Mouse (Mus musculus): ENCODE measurements at regions not wholly inside any gene's neighbourhood (a gene's known extent, or its start where the extent isn't known, plus 50 kb on each side); places are given as distances from the start of the nearest gene placed in this dataset.

- Histone ChIP-seq H3K36me3 (ENCODE audit: control insufficient read depth, insufficient read depth) (no peaks in the 10 kb centered on the region), H3K4me3 (no peak overlapping the region), H3K4me2 (ENCODE audit: low read depth) (no peak overlapping the region), H3K27me3 (ENCODE audit: control insufficient read depth, insufficient read depth, insufficient read length) (no peaks in the 10 kb centered on the region), H3K79me2 (ENCODE audit: control insufficient read depth, insufficient read depth) (no peaks in the 10 kb centered on the region), H3ac (ENCODE audit: control insufficient read depth, insufficient read length) (no peak overlapping the region)
- no peak for TF ChIP-seq MYOD1 (IDR thresholded peaks at IDR 0.05; ENCODE audit: control insufficient read depth in 1 of 3, insufficient read length in 2 of 3, low read depth in 2 of 3)
- TF ChIP-seq REST (IDR thresholded peaks at IDR 0.05; ENCODE audit: insufficient read depth, insufficient read length) = no peak
- TF ChIP-seq E2F4 (IDR thresholded peaks at IDR 0.05; ENCODE audit: insufficient read depth) = no peak
- TF ChIP-seq CEBPB (IDR thresholded peaks at IDR 0.05; ENCODE audit: insufficient read depth, poor library complexity, severe bottlenecking) = no peak
- no peak for TF ChIP-seq SRF (IDR thresholded peaks at IDR 0.05; ENCODE audit: control insufficient read depth, insufficient read length, low read depth)
- TF ChIP-seq TCF3 (IDR thresholded peaks at IDR 0.05; ENCODE audit: insufficient read length, low read depth) = no peak
- TF ChIP-seq POLR2AphosphoS2 (IDR thresholded peaks at IDR 0.05; ENCODE audit: insufficient read length, low read depth) = no peak
- no peak for TF ChIP-seq MYOG (IDR thresholded peaks at IDR 0.05; ENCODE audit: control insufficient read depth in 1 of 3, insufficient read depth in 1 of 3, insufficient read length in 2 of 3, low read depth in 2 of 3)
- no peak for TF ChIP-seq TCF12 (IDR thresholded peaks at IDR 0.05; ENCODE audit: insufficient read depth, poor library complexity, severe bottlenecking)
- TF ChIP-seq POLR2A (IDR thresholded peaks at IDR 0.05; ENCODE audit: insufficient read length, low read depth) = no peak
- TF ChIP-seq MAX (IDR thresholded peaks at IDR 0.05; ENCODE audit: low read depth) = no peak
- no peak for TF ChIP-seq USF1 (IDR thresholded peaks at IDR 0.05; ENCODE audit: low read depth)
Observed at GRCm38 (mm10) chr4:30776816-30777442, 1187.0 kb upstream of the Map3k7 start.

DNA sequence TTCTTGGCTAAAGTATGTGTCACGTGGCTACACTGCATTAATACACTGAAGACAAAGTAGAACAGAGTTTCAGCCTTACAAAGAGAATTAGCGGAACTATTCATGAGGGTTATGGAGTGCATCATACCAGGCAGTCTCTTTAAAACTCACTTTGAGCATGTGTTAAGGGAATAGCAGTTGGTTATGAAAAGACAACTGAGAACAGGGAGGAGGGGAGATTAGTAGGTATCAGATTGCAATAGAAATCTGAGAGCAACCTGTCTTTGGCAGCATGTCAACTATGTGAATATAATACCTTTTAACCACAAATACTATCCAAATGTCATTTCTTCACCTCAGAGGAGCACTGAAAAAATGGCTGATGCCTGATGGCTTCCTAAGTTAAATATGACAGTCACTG, 1182.2 kb upstream of the Map3k7 start:
- no peaks in the 10 kb centered on the region for H3K27me3 ChIP-seq (ENCODE audit: control insufficient read depth, insufficient read depth, insufficient read length)
- no peak for TF ChIP-seq MYOD1 (IDR thresholded peaks at IDR 0.05; ENCODE audit: control insufficient read depth in 1 of 3, insufficient read length in 2 of 3, low read depth in 2 of 3)
- no peak for TF ChIP-seq TCF3 (IDR thresholded peaks at IDR 0.05; ENCODE audit: insufficient read length, low read depth)
- no peak for TF ChIP-seq REST (IDR thresholded peaks at IDR 0.05; ENCODE audit: insufficient read depth, insufficient read length)
- TF ChIP-seq MYOG (IDR thresholded peaks at IDR 0.05; ENCODE audit: control insufficient read depth in 1 of 3, insufficient read depth in 1 of 3, insufficient read length in 2 of 3, low read depth in 2 of 3) = no peak
- H3K79me2 ChIP-seq (ENCODE audit: control insufficient read depth, insufficient read depth) = no peaks in the 10 kb centered on the region
- H3ac ChIP-seq (ENCODE audit: control insufficient read depth, insufficient read length) = no peak overlapping the region
- H3K4me3 ChIP-seq = no peak overlapping the region
- H3K36me3 ChIP-seq (ENCODE audit: control insufficient read depth, insufficient read depth) = no peaks in the 10 kb centered on the region
- H3K4me2 ChIP-seq (ENCODE audit: low read depth) = no peak overlapping the region

GRCm38 (mm10) chr4:30789976-30790657, 1173.8 kb upstream of the Map3k7 start:
- no peaks in the 10 kb centered on the region for H3K36me3 ChIP-seq (ENCODE audit: control insufficient read depth, insufficient read depth)
- no peak overlapping the region for H3K4me3 ChIP-seq
- TF ChIP-seq MYOD1 (IDR thresholded peaks at IDR 0.05; ENCODE audit: control insufficient read depth in 1 of 3, insufficient read length in 2 of 3, low read depth in 2 of 3) (no peak), CEBPB (IDR thresholded peaks at IDR 0.05; ENCODE audit: insufficient read depth, poor library complexity, severe bottlenecking) (no peak), SRF (IDR thresholded peaks at IDR 0.05; ENCODE audit: control insufficient read depth, insufficient read length, low read depth) (no peak), POLR2A (IDR thresholded peaks at IDR 0.05; ENCODE audit: insufficient read length, low read depth) (no peak), REST (IDR thresholded peaks at IDR 0.05; ENCODE audit: insufficient read depth, insufficient read length) (no peak), MYOG (IDR thresholded peaks at IDR 0.05; ENCODE audit: control insufficient read depth in 1 of 3, insufficient read depth in 1 of 3, insufficient read length in 2 of 3, low read depth in 2 of 3) (no peak), E2F4 (IDR thresholded peaks at IDR 0.05; ENCODE audit: insufficient read depth) (no peak), USF1 (IDR thresholded peaks at IDR 0.05; ENCODE audit: low read depth) (no peak), MAX (IDR thresholded peaks at IDR 0.05; ENCODE audit: low read depth) (no peak), POLR2AphosphoS2 (IDR thresholded peaks at IDR 0.05; ENCODE audit: insufficient read length, low read depth) (no peak), TCF3 (IDR thresholded peaks at IDR 0.05; ENCODE audit: insufficient read length, low read depth) (no peak), TCF12 (IDR thresholded peaks at IDR 0.05; ENCODE audit: insufficient read depth, poor library complexity, severe bottlenecking) (no peak)
- H3K27me3 ChIP-seq (ENCODE audit: control insufficient read depth, insufficient read depth, insufficient read length) = no peaks in the 10 kb centered on the region
- no peak overlapping the region for H3ac ChIP-seq (ENCODE audit: control insufficient read depth, insufficient read length)
- H3K79me2 ChIP-seq (ENCODE audit: control insufficient read depth, insufficient read depth) = no peaks in the 10 kb centered on the region
- no peak overlapping the region for H3K4me2 ChIP-seq (ENCODE audit: low read depth)

DNA sequence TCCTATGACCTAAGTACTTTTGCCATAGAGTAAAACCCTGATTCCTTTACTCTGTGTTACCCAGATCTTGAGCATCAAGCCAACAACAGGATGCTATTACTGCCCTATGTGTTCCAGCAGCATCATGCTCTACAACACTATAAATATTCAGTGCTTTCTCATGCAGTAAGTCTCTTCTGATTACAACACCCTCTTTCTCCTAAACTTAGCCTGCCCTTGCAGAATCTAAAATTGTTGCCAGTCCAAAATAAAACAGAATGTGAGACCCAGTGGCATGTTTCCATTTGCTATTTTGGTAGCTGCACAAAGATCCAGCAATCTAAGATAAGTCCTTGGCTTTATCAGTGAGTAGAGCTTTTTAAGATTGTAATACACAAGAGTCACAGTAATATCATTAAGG, 1154.1 kb upstream of the Map3k7 start:
- no peak overlapping the region for H3K4me3 ChIP-seq
- TF ChIP-seq E2F4 (IDR thresholded peaks at IDR 0.05; ENCODE audit: insufficient read depth) = no peak
- TF ChIP-seq CEBPB (IDR thresholded peaks at IDR 0.05; ENCODE audit: insufficient read depth, poor library complexity, severe bottlenecking) = no peak
- no peak for TF ChIP-seq SRF (IDR thresholded peaks at IDR 0.05; ENCODE audit: control insufficient read depth, insufficient read length, low read depth)
- TF ChIP-seq MAX (IDR thresholded peaks at IDR 0.05; ENCODE audit: low read depth) = no peak
- TF ChIP-seq MYOG (IDR thresholded peaks at IDR 0.05; ENCODE audit: control insufficient read depth in 1 of 3, insufficient read depth in 1 of 3, insufficient read length in 2 of 3, low read depth in 2 of 3) = no peak
- no peak for TF ChIP-seq USF1 (IDR thresholded peaks at IDR 0.05; ENCODE audit: low read depth)
- TF ChIP-seq REST (IDR thresholded peaks at IDR 0.05; ENCODE audit: insufficient read depth, insufficient read length) = no peak
- TF ChIP-seq TCF12 (IDR thresholded peaks at IDR 0.05; ENCODE audit: insufficient read depth, poor library complexity, severe bottlenecking) = no peak
- no peak for TF ChIP-seq MYOD1 (IDR thresholded peaks at IDR 0.05; ENCODE audit: control insufficient read depth in 1 of 3, insufficient read length in 2 of 3, low read depth in 2 of 3)
- TF ChIP-seq POLR2A (IDR thresholded peaks at IDR 0.05; ENCODE audit: insufficient read length, low read depth) = no peak
- TF ChIP-seq POLR2AphosphoS2 (IDR thresholded peaks at IDR 0.05; ENCODE audit: insufficient read length, low read depth) = no peak
- no peaks in the 10 kb centered on the region for H3K27me3 ChIP-seq (ENCODE audit: control insufficient read depth, insufficient read depth, insufficient read length)
- no peak overlapping the region for H3K4me2 ChIP-seq (ENCODE audit: low read depth)
- no peak overlapping the region for H3ac ChIP-seq (ENCODE audit: control insufficient read depth, insufficient read length)
- no peaks in the 10 kb centered on the region for H3K36me3 ChIP-seq (ENCODE audit: control insufficient read depth, insufficient read depth)
- no peaks in the 10 kb centered on the region for H3K79me2 ChIP-seq (ENCODE audit: control insufficient read depth, insufficient read depth)
